Mouse (Mus musculus) T-helper 17 cell (primary cell): ENCODE results near the gene Csmd2.

ENCODE experiments used
- in situ Hi-C, 2 experiments: fragments of 300-600 bp; cut with MboI, MseI; formaldehyde crosslinking; loops; 1 replicate in 1 of 2; 2 replicates in 1 of 2; pipeline ENCODE4 v1.15.1; 2025; ENCODE audit warnings: high pct_unique_total_duplicates in 2 of 2

The Csmd2 gene

GRCm38 (mm10) chr4:128483891-128484290 lies 496.2 kb downstream of the Csmd2 start:
- in situ Hi-C loops: no loop called here

GRCm38 (mm10) chr4:128484679-128485078 lies 497.0 kb downstream of the Csmd2 start:
- in situ Hi-C loops: no loop called here

GRCm38 (mm10) chr4:128489521-128490100 lies 502.0 kb downstream of the Csmd2 start:
- in situ Hi-C loops: no loop called here

DNA sequence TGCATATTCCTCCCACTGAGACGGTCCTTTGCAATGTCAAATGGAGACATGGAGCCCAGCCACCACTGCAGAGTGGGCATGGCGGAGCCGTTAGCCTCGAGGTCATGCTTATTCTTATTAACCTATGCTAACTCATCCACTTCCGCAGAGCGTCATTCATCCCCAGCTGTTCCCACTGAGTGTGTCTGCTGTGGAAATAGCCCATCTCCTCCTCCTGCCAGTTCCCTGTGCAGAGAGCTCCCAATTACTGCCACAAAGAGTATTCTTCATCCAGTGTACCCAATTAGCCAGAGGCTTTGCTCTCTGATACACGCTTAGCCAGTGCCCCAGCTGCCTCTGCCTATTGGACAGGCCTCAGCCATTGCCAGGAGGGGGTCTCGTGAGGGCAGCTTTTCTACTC lies 504.4 kb downstream of the Csmd2 start:
- in situ Hi-C loops: no loop called here

DNA sequence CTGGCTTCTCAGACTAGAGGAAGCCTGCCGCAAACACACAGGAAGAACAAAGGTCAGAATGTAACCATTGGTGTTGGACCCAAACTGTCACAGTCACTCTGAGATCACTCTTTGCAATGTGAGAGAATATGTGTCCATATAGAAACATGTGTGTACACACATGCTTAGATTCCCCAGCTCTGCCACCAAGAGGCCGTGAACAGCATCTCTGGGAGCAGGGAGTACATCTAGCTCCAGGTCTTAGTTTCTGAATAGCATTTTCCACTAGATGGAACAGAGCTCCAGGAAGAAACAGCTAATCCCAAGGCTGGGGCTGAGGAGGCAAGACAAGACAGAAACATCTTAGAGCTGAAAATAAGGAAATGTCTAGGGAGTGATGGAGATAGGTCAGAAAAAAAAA lies 512.3 kb downstream of the Csmd2 start:
- in situ Hi-C loops: no loop called here

GRCm38 (mm10) chr4:128506878-128507277 lies 519.2 kb downstream of the Csmd2 start:
- in situ Hi-C loops: no loop called here

- in situ Hi-C loops: loop anchor here in 1 of 2 experiments (10.0 kb wide), 1 partner anchor 1905 kb away; the partner anchor contains the start of gene 5730409E04Rik
These were observed 522.2 kb downstream of the Csmd2 start for GRCm38 (mm10) chr4:128509885-128510284.

- in situ Hi-C loops: loop anchor here in 1 of 2 experiments (10.0 kb wide), 1 partner anchor 1910 kb away; the partner anchor contains the start of gene 5730409E04Rik
These were observed 526.8 kb downstream of the Csmd2 start for GRCm38 (mm10) chr4:128514496-128514895.

DNA sequence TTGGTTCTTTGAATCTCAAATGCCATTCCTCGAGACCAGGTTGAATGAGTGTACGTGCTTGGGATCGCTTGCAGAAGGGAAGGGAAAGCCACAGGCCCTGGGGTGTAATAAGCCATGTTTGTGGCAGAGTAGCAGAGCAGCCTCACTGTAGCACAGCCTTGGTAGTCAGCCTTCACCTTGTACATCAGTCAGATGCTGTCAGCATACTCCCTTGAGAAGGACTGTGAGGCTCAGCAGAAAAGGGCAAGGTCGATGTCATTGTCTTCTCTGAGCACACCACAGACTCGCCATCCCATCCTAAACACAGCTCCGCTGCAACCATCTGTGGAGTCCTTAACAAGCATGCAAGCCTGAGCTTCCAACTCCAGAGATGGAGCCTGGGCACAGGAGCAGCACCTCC lies 533.6 kb downstream of the Csmd2 start:
- in situ Hi-C loops: no loop called here

GRCm38 (mm10) chr4:128543378-128543777 lies 555.7 kb downstream of the Csmd2 start:
- in situ Hi-C loops: loop anchor here in 1 of 2 experiments (10.0 kb wide), 1 partner anchor 1169 kb away; no protein-coding TSS in a partner anchor

GRCm38 (mm10) chr4:128543956-128544486 lies 556.4 kb downstream of the Csmd2 start:
- in situ Hi-C loops: loop anchor here in 1 of 2 experiments (10.0 kb wide), 1 partner anchor 1169 kb away; no protein-coding TSS in a partner anchor

- in situ Hi-C loops: no loop called here
These were observed 563.1 kb downstream of the Csmd2 start for GRCm38 (mm10) chr4:128550756-128551155.

GRCm38 (mm10) chr4:128554198-128554597 lies 566.5 kb downstream of the Csmd2 start:
- in situ Hi-C loops: no loop called here

GRCm38 (mm10) chr4:128560327-128560726 lies 572.7 kb downstream of the Csmd2 start:
- in situ Hi-C loops: no loop called here

- in situ Hi-C loops: no loop called here
These were observed 588.2 kb downstream of the Csmd2 start for GRCm38 (mm10) chr4:128575811-128576210.

DNA sequence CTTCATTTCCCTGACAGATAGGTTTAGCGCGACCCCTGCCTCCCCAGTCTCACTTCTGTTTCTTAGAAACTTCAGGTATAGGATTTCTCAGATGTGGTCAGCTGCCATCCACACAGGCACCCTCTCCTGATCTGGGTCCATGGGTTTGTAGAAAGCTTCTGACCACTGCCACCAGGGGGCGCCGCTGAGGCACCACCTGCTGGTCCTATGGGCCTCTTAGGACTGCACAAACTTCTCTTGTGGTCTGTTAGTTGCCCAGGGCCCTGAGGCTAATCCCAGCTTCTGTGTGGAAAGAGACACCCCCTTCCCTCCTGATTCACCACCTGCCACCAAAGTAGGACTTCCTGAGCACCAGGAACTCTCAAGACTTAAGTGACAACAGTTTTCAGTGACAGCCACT lies 591.5 kb downstream of the Csmd2 start:
- in situ Hi-C loops: no loop called here

DNA sequence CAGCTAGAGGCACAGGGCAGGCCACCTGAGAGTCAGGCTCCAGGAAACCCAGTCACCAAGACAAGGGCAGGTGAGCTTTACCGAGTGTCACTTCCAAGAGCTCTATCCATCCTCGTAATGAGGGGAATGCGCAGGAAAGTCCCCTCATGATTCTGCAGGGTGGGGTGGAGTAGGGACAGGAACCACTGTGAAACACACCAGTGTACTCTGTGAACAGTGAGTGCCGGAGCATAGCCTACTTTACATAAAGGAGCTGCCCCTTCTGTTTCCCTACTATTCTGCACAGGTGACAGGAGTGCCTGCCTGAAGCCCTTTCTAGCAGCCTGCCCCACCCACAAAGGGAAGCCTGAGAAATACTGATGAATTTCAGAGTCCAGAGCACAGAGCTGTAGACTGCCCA lies 605.6 kb downstream of the Csmd2 start:
- in situ Hi-C loops: no loop called here

DNA sequence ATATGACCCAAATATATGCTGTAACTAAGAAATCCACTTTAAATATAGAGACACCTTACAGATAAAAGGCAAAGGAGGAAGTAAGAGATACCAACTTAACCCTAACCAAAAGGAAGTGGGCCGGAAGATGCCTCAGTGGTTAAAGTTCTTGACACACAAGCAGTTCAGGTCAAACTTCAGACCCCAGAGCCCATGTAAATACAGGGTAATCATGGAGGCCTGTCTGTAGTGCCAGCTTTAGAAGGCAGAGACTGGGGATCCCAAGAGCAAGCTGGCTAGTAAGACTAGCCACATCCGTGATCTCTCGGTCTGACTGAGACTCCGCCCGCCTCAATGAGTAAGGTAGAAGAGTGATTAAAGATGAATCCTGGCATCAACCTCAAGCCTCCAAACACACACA lies 606.4 kb downstream of the Csmd2 start:
- in situ Hi-C loops: no loop called here

DNA sequence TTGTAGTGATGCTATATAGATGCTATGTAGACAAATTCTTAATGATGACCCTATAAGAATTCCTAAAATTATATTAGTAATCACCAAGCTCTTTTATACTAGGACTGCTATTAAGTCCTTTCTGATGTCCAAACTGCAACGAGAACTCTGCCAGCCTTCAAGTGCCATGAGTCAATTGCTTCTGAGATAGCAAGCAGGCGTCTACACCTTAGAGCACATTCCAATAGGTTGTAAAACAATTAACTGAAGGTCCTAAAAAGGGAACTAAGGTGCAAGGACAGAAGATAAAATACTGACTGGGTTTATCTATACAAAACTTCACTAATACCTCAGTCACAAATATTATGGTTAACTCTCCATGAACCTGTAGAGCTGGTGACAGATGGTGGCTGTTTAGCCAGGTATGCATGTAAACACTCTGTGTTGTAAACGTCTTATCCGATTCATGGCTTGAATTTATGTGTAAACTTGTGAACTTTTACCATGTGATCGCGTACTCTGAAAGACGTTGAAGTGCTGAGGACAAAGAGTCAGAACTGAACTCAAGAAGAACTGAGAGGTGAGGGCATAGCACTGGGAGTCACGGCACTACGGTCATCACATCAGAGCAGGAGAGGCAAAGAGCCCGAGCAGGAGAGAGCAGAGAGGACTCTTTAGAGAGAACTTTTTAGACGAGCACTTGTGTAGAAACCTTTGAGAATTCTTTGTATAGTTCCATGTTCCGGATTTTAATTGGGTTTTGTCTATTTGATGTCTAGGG lies 610.3 kb downstream of the Csmd2 start:
- in situ Hi-C loops: no loop called here

GRCm38 (mm10) chr4:128606586-128606985 lies 618.9 kb downstream of the Csmd2 start:
- in situ Hi-C loops: no loop called here

- in situ Hi-C loops: no loop called here
These were observed 620.0 kb downstream of the Csmd2 start for GRCm38 (mm10) chr4:128607661-128608060.

GRCm38 (mm10) chr4:128609276-128609924 lies 621.7 kb downstream of the Csmd2 start:
- in situ Hi-C loops: no loop called here
